Mouse (Mus musculus) lung, postnatal 0 days (tissue): Measurements from ENCODE around the gene Gnb3. TPM values are rescaled to one million over a fixed set of nuclear protein-coding genes. Genes with fewer than 3 reads are reported as not detected.

Source experiments
- ATAC-seq: fragments of 200-750 bp; cut with Nextera tagmentation; 2 replicates; pipeline ENCODE4 v1.8.0; 2017; ENCODE audit warnings: moderate library complexity
- DNase-seq: peaks from one replicate; pipeline ENCODE4 v3.0.0-alpha.2; 2016; ENCODE audit warnings: low spot score
- H3K27ac ChIP-seq: fragments of 300-500 bp; sonication (generic); 2 replicates; pipeline ENCODE4 v1.5.1; 2014; ENCODE audit warnings: antibody characterized with exemption, mild to moderate bottlenecking, low read length, mixed read lengths
- H3K27me3 ChIP-seq: fragments of 300-500 bp; sonication (generic); replicated peaks from 2 replicates; pipeline ENCODE4 v1.6.1; 2014; ENCODE audit warnings: low read length, mixed read lengths; ENCODE audit not compliant: insufficient read depth
- H3K36me3 ChIP-seq: fragments of 300-500 bp; sonication (generic); 2 replicates; pipeline ENCODE4 v1.6.1; 2014; ENCODE audit warnings: low read length, mixed read lengths; ENCODE audit not compliant: insufficient read depth
- H3K4me1 ChIP-seq: fragments of 300-500 bp; sonication (generic); 2 replicates; pipeline ENCODE4 v1.6.1; 2014; ENCODE audit warnings: antibody characterized with exemption, low read depth, low read length, mixed read lengths; ENCODE audit not compliant: insufficient read depth
- H3K4me2 ChIP-seq: fragments of 300-500 bp; sonication (generic); replicated peaks from 2 replicates; pipeline ENCODE4 v1.6.1; 2014; ENCODE audit warnings: low read depth, mild to moderate bottlenecking, low read length, moderate library complexity, mixed read lengths
- H3K4me3 ChIP-seq: fragments of 300-500 bp; sonication (generic); 2 replicates; pipeline ENCODE4 v1.5.1; 2014; ENCODE audit warnings: low read depth, low read length
- H3K9ac ChIP-seq: fragments of 300-500 bp; sonication (generic); replicated peaks from 2 replicates; pipeline ENCODE4 v1.6.1; 2014; ENCODE audit warnings: low read depth, mild to moderate bottlenecking
- H3K9me3 ChIP-seq: fragments of 300-500 bp; sonication (generic); 2 replicates; pipeline ENCODE4 v1.6.1; 2016; ENCODE audit warnings: low read length, mixed read lengths
- CTCF ChIP-seq: IDR thresholded peaks from 2 replicates; pipeline ENCODE4 v1.5.1; 2016; ENCODE audit warnings: antibody characterized with exemption, mild to moderate bottlenecking
- EP300 ChIP-seq: IDR thresholded peaks from 2 replicates; pipeline ENCODE4 v1.6.1; 2016; ENCODE audit warnings: antibody characterized with exemption, mild to moderate bottlenecking, control low read depth
- WGBS: fragments of 180-500 bp; shearing (Covaris S2); extraction: QIAGEN DNeasy Blood & Tissue Kit; methylation state at CpG from one replicate; pipeline ENCODE4 v1.1.7; 2014; 5-methylcytosine and 5-hydroxymethylcytosine counted together
- polyA plus RNA-seq: library from polyadenylated mRNA; unstranded; fragments of >200 nt; fragmentation: Nextera tagmentation; extraction: Ambion mirVana; gene quantifications from 2 replicates; pipeline ENCODE4 v1.2.1, GENCODE M21; 2015

Gene Gnb3
- polyA plus RNA-seq = 0.24 and 0.26 TPM in 2 replicates

DNA sequence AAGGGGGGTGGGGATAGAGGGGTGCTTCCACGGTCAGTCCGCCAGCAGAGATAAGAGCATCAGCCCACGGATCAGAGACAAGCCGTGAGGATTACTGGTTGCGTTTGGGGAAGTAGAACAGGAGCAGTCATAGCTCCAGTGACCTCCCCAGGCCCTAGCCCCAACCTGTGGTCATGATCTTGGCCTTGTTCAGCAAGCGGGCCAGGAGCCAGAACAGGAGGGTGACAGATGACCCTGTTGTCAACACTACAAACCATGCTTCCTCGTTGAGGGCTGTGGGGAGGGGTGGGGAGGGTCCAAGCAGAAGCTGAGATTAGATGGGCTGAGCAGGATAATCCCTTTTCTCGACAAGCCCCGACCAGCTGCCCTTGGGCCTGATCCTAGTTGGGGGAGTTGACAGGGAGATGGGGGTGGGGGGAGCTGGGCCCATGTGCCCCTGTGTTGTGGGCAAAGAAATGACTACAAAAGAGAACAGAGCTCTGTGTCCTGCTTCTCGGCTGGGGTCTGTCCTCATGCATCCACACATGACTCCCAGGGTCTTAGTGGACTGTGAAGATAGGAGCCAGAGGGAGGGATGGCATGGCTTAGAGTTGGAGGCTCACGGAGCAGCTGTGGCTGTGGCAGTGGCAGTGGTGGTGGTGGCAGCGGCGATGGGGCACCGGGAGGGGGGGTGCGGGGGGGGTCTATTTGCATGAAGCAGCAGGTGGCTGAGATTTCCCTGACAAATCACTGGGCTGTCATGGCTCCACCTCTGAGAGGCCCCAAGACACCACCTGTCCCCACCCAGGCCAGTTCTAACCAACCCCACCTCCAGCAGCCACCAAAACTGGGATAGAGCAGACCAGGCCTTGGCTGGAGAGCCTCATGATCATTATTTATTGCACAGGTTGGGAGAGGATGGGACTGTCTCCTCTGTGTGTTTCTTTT, at the start of gene Gnb3:
TSS of gene Gnb3 (minus strand) at position 35 of the 927 bp plus-strand sequence.
- TF ChIP-seq CTCF (no peak), EP300 (no peak)
- no peaks in the 10 kb centered on the region for H3K36me3 ChIP-seq
- H3K4me1 ChIP-seq = no peaks in the 10 kb centered on the region
- 33% methylated on average over 15 of the region's 15 CpGs for WGBS
- no peak for DNase-seq
- H3K9ac ChIP-seq = no peak within 1 kb of the TSS
- no peak within 1 kb of the TSS for H3K4me2 ChIP-seq
- H3K27ac ChIP-seq = no peak within 1 kb of the TSS
- H3K9me3 ChIP-seq = no peaks in the 10 kb centered on the region
- no peaks in the 10 kb centered on the region for H3K27me3 ChIP-seq
- ATAC-seq = no peak
- H3K4me3 ChIP-seq = no peak within 1 kb of the TSS

DNA sequence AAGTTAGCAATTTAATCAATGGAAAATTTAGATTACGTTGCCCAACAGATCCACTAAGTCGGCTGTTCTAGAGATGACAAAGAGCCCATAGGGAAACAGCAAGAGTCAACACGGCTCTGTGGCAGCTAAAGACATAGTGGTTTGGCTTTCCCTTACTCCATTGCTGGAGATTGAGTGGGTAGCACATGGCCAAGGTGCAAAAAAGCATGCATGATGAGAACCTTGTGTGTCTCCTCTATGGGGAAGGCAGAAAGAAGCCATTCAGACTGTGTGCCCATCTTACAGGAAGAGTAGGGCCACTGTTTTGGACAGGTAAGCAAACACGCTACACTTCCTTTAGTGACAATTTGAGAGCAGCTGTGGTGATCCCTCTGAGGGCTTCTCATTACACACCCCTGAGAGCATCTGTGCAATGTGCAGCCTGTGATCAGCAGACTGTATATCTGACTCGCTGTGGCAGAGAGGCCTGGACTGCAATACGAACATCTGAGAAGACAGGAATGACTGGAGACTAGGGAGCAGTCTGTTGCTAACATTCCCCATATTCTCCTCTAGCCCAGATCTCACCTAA, 48.6 kb upstream of the Gnb3 start:
- Histone ChIP-seq H3K4me1 (no peaks in the 10 kb centered on the region), H3K9me3 (no peaks in the 10 kb centered on the region), H3K27me3 (no peaks in the 10 kb centered on the region), H3K9ac (no peak overlapping the region), H3K27ac (no peak overlapping the region), H3K4me2 (no peak overlapping the region), H3K36me3 (no peaks in the 10 kb centered on the region), H3K4me3 (no peak overlapping the region)
- no peak for TF ChIP-seq EP300
- TF ChIP-seq CTCF = no peak
- no peak for ATAC-seq
- 87% methylated on average over 6 of the region's 6 CpGs for WGBS
- DNase-seq = no peak

DNA sequence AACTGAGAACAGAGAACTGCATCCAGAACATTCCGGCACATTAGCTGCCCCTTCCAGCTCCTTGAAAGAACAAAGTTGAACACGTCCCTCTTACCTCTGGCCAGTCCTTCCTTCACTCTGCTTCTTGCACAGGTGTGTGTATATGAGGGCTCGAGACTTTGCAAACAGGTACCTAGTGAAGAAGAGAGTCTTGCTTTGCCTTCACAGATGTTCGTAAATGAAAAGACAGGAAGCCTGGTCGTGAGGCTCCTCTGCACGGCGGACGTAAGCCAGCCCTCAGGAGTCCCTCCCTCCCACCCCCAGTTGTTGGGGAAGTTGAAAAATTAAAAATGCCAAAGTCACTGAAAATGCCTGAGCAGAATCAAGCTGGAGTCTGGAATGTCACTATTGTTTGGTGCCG, 47.9 kb upstream of the Gnb3 start, which contains the start of gene Cd4:
TSS of gene Cd4 (minus strand) at position 236 of the 400 bp plus-strand sequence.
- DNase-seq = no peak
- TF ChIP-seq CTCF (no peak), EP300 (no peak)
- Histone ChIP-seq H3K9me3 (no peaks in the 10 kb centered on the region), H3K36me3 (no peaks in the 10 kb centered on the region), H3K9ac (no peak within 1 kb of the TSS), H3K27ac (no peak within 1 kb of the TSS), H3K4me1 (no peaks in the 10 kb centered on the region), H3K4me2 (no peak within 1 kb of the TSS), H3K4me3 (no peak within 1 kb of the TSS), H3K27me3 (no peaks in the 10 kb centered on the region)
- WGBS = 68% methylated on average over 9 of the region's 9 CpGs
- ATAC-seq = no peak

DNA sequence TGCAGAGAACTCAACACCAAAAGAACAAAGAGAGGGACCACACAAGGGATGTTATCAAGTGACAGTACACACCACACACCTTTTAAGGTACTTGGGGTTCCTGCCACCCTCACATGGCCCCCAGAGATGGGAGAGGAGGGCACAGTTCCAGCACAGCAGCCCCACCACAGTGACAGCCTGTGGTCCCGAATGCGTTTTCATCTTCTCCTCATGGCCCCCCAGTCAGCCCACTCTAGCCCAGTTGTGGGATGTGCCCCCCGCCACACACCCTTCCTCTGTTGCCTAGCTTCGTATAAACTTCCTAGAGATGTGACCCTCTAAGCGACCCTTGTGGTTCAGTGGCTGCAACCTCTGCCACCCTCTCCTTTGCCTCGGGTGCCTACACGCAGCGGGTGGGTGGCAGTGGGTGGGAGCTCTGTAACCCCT, 45.9 kb upstream of the Gnb3 start:
- Histone ChIP-seq H3K27me3 (no peaks in the 10 kb centered on the region), H3K4me2 (no peak overlapping the region), H3K9me3 (no peaks in the 10 kb centered on the region), H3K9ac (no peak overlapping the region), H3K4me3 (no peak overlapping the region), H3K27ac (no peak overlapping the region), H3K4me1 (no peaks in the 10 kb centered on the region), H3K36me3 (no peaks in the 10 kb centered on the region)
- ATAC-seq (no peak), DNase-seq (no peak)
- TF ChIP-seq EP300 (no peak), CTCF (no peak)
- WGBS = 89% methylated on average over 8 of the region's 8 CpGs

DNA sequence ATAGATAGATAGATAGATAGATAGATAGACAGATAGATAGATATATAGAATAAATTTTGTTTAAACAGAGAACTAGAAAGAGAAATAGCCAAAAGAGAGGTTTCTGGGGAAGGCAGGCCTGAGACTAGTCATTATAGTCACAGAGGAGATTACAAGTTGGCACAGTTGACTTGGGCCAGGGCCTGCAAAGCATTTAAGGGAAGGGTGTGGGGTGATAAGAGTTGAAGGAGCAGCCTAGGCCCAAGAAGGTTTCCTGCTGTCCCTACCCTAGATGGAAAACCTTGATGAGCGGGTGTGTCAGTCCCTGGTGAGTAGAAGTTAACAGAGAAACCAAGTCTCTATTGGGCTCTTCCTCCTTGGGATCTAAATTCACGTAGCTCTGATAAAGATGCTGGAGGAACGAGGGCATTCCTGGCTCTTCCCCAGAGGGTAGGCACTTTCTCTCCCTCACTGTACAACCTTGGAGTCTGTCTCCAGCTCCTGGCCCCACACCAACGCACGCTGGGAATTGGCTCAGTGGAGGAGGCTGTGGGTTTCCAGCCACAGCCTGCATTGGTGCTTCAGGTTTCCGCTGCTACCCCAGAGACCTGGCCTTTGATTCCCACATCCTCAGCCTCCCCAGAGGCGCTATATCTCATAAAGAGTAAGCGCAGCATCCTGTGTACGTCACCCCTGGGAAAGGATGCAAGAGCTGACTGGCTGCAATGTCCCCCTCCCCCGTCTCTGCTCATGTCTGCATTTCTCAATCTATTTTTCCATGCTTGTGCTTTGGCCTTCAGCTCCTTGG, 44.8 kb upstream of the Gnb3 start:
- WGBS = 73% methylated on average over 10 of the region's 10 CpGs
- H3K36me3 ChIP-seq = no peaks in the 10 kb centered on the region
- no peak for DNase-seq
- H3K27ac ChIP-seq = no peak overlapping the region
- H3K9me3 ChIP-seq = no peaks in the 10 kb centered on the region
- H3K27me3 ChIP-seq = no peaks in the 10 kb centered on the region
- H3K4me3 ChIP-seq = no peak overlapping the region
- no peaks in the 10 kb centered on the region for H3K4me1 ChIP-seq
- H3K4me2 ChIP-seq = no peak overlapping the region
- TF ChIP-seq CTCF = no peak
- TF ChIP-seq EP300 = no peak
- no peak for ATAC-seq
- H3K9ac ChIP-seq = no peak overlapping the region

DNA sequence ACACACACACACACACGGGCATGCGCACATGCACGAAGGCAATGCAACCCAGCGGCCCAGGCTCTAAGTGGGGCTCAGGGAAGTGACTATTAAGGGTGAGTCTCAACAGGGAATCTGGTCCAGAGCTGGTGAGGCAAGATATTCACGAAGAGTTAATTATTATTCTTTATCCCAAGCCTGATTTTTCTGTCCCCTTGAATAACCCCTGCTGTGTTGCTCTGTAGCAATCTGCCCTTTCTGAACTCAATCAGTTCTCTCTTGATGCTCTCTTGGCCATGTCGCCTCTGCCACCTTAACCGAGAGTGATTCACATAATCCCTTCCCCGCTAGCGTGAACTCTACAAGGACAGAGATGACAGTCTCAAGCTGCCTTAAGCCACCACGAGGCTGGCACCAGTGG, 43.3 kb upstream of the Gnb3 start:
- Histone ChIP-seq H3K4me1 (no peaks in the 10 kb centered on the region), H3K4me2 (no peak overlapping the region), H3K9me3 (no peaks in the 10 kb centered on the region), H3K27me3 (no peaks in the 10 kb centered on the region), H3K36me3 (no peaks in the 10 kb centered on the region), H3K9ac (no peak overlapping the region), H3K4me3 (no peak overlapping the region), H3K27ac (no peak overlapping the region)
- TF ChIP-seq CTCF (no peak), EP300 (no peak)
- no peak for DNase-seq
- no peak for ATAC-seq
- WGBS = 78% methylated on average over 10 of the region's 10 CpGs
